Mouse (Mus musculus) small intestine, adult 2 months (tissue): ENCODE data around the gene Enpp7.
A peak's percentile ranks its signal among the peaks of the same experiment; 100 is the strongest.

Experiments used
- CTCF ChIP-seq: fragments of 200-500 bp; IDR thresholded peaks from 2 replicates; pipeline ENCODE4 v1.5.1; 2012; ENCODE audit warnings: low read depth, mild to moderate bottlenecking, control low read depth, inconsistent platforms, low read length, moderate library complexity, mixed read lengths; ENCODE audit not compliant: insufficient replicate concordance, insufficient read length; ENCODE audit errors: extremely low read depth
- POLR2A ChIP-seq: fragments of 200-500 bp; IDR thresholded peaks from 2 replicates; pipeline ENCODE4 v1.6.1; 2012; ENCODE audit warnings: low read depth, mild to moderate bottlenecking, control low read depth, inconsistent platforms, low read length, moderate library complexity

GRCm38 (mm10) chr11:118987999-118988398 lies at the start of gene Enpp7:
- TF ChIP-seq POLR2A (peak; percentile 63; the same call in 1 of the 2 replicates), CTCF (no peak)
